ENCODE assay signal across 11 mouse cellular contexts in genomic region chr3:144849014-144849556, GRCm38 (mm10). TPM values are rescaled to one million over a fixed set of nuclear protein-coding genes. Genes with fewer than 3 reads are reported as not detected.
"Had no signal": no experiment of that assay in that cellular context is flagged by ENCODE, and none has a peak within 500 bp of the region (broad histone marks: within the 10 kb centered on the region; RNA-seq: fewer than 3 reads in every experiment).

Clca3b (minus strand) TSS chr3:144849357.

RNA-seq across cellular contexts. Expression of gene Clca3b, which starts in this region (rescaled TPM):
- total RNA-seq: megakaryocyte, adult 5-6 weeks; midbrain, postnatal 0 days; monocyte, adult 5-6 weeks had no signal
- polyA plus RNA-seq: liver, postnatal 0 days; lung, postnatal 0 days; macrophage; midbrain, embryonic 11.5 days; midbrain, embryonic 13.5 days; midbrain, embryonic 15.5 days; midbrain, postnatal 0 days; neural tube, embryonic 12.5 days; neural tube, embryonic 14.5 days had no signal
